Mouse (Mus musculus) midbrain, postnatal 0 days (tissue): ENCODE results near the gene Kif7. TPM values are rescaled to one million over a fixed set of nuclear protein-coding genes. Genes with fewer than 3 reads are reported as not detected.

ENCODE experiments used
- ATAC-seq: fragments of 200-750 bp; cut with Nextera tagmentation; 2 replicates; pipeline ENCODE4 v1.8.0; 2017; ENCODE audit warnings: moderate number of reproducible peaks, mild to moderate bottlenecking, moderate TSS enrichment, moderate library complexity; ENCODE audit not compliant: low FRiP score
- DNase-seq: peaks from one replicate; pipeline ENCODE4 v3.0.0-alpha.2; 2015; ENCODE audit warnings: low spot score
- H3K27ac ChIP-seq: fragments of 300-500 bp; sonication (generic); 2 replicates; pipeline ENCODE4 v1.5.1; 2014; ENCODE audit warnings: low read depth, mild to moderate bottlenecking, low read length, mixed read lengths
- H3K27me3 ChIP-seq: fragments of 300-500 bp; sonication (generic); 2 replicates; pipeline ENCODE4 v1.6.1; 2014; ENCODE audit warnings: low read length, control low read depth, mixed read lengths; ENCODE audit not compliant: insufficient read depth
- H3K36me3 ChIP-seq: fragments of 300-500 bp; sonication (generic); 2 replicates; pipeline ENCODE4 v1.6.1; 2014; ENCODE audit warnings: low read length, control low read depth, mixed read lengths; ENCODE audit not compliant: insufficient read depth
- H3K4me1 ChIP-seq: fragments of 300-500 bp; sonication (generic); 2 replicates; pipeline ENCODE4 v1.6.1; 2014; ENCODE audit warnings: mild to moderate bottlenecking, control low read depth, antibody characterized with exemption, low read length, mixed read lengths; ENCODE audit not compliant: insufficient read depth
- H3K4me2 ChIP-seq: fragments of 300-500 bp; sonication (generic); 2 replicates; pipeline ENCODE4 v1.6.1; 2014; ENCODE audit warnings: low read depth, mild to moderate bottlenecking, low read length, mixed read lengths; ENCODE audit not compliant: poor library complexity, severe bottlenecking
- H3K4me3 ChIP-seq: fragments of 300-500 bp; sonication (generic); 2 replicates; pipeline ENCODE4 v1.5.1; 2014; ENCODE audit warnings: low read depth, mild to moderate bottlenecking, low read length, moderate library complexity
- H3K9ac ChIP-seq: fragments of 300-500 bp; sonication (generic); replicated peaks from 2 replicates; pipeline ENCODE4 v1.6.1; 2014; ENCODE audit warnings: mild to moderate bottlenecking, low read length, moderate library complexity, mixed read lengths; ENCODE audit not compliant: poor library complexity, severe bottlenecking
- H3K9me3 ChIP-seq: fragments of 300-500 bp; sonication (generic); 2 replicates; pipeline ENCODE4 v1.6.1; 2016; ENCODE audit warnings: low read length, control low read depth
- CTCF ChIP-seq: IDR thresholded peaks from 2 replicates; pipeline ENCODE4 v1.5.1; 2016; ENCODE audit warnings: antibody characterized with exemption, mild to moderate bottlenecking
- WGBS: fragments of 180-500 bp; shearing (Covaris S2); extraction: QIAGEN DNeasy Blood & Tissue Kit; methylation state at CpG from one replicate; pipeline ENCODE4 v1.1.7; 2014; 5-methylcytosine and 5-hydroxymethylcytosine counted together
- polyA plus RNA-seq: library from polyadenylated mRNA; unstranded; fragments of >200 nt; fragmentation: Nextera tagmentation; extraction: Ambion mirVana; gene quantifications from 2 replicates; pipeline ENCODE4 v1.2.1, GENCODE M21; 2015
- total RNA-seq: library from RNA; depleted of rRNA; stranded (reverse); fragments of >200 nt; gene quantifications from 2 replicates; pipeline ENCODE4 v1.2.3, GENCODE M21; 2014; rRNA removed

Gene Kif7
- total and polyA plus RNA-seq, 2 experiments from 2014 or later = 1.5 to 5.6 TPM

GRCm38 (mm10) chr7:79654586-79654985 lies 60.9 kb downstream of the Kif7 start:
- Histone ChIP-seq H3K4me1 (no peaks in the 10 kb centered on the region), H3K9me3 (no peaks in the 10 kb centered on the region), H3K27ac (no peak overlapping the region), H3K9ac (no peak overlapping the region), H3K4me2 (no peak overlapping the region), H3K27me3 (no peaks in the 10 kb centered on the region), H3K4me3 (no peak overlapping the region), H3K36me3 (no peaks in the 10 kb centered on the region)
- ATAC-seq = no peak
- 17% methylated on average over 1 of the region's 1 CpGs for WGBS
- DNase-seq = no peak
- TF ChIP-seq CTCF = no peak

- 78% methylated on average over 1 of the region's 1 CpGs for WGBS
- H3K4me3 ChIP-seq = no peak overlapping the region
- H3K27ac ChIP-seq = no peak overlapping the region
- H3K4me2 ChIP-seq = no peak overlapping the region
- TF ChIP-seq CTCF = no peak
- H3K4me1 ChIP-seq = no peaks in the 10 kb centered on the region
- H3K9me3 ChIP-seq = no peaks in the 10 kb centered on the region
- no peaks in the 10 kb centered on the region for H3K27me3 ChIP-seq
- H3K9ac ChIP-seq = no peak overlapping the region
- ATAC-seq = no peak
- no peaks in the 10 kb centered on the region for H3K36me3 ChIP-seq
- no peak for DNase-seq
These were observed 61.3 kb downstream of the Kif7 start for GRCm38 (mm10) chr7:79654185-79654584.

- Histone ChIP-seq H3K9ac (no peak overlapping the region), H3K4me3 (no peak overlapping the region), H3K36me3 (no peaks in the 10 kb centered on the region), H3K4me2 (no peak overlapping the region), H3K4me1 (no peaks in the 10 kb centered on the region), H3K27ac (no peak overlapping the region), H3K27me3 (no peaks in the 10 kb centered on the region), H3K9me3 (no peaks in the 10 kb centered on the region)
- WGBS = 7% methylated on average over 3 of the region's 3 CpGs
- TF ChIP-seq CTCF = peak; percentile 85
- ATAC-seq = no peak
- peak; percentile 67 for DNase-seq
These were observed 66.5 kb downstream of the Kif7 start for GRCm38 (mm10) chr7:79649005-79649404.

Other genes starting within 250 kb of the Kif7 start
- gene Polg, start 249.4 kb downstream of the Kif7 start, total RNA-seq = 46.5 and 49.4 TPM in 2 replicates
- gene Polg, start 249.4 kb downstream of the Kif7 start, polyA plus RNA-seq = 16.9 and 18.6 TPM in 2 replicates
- gene Rhcg, start 98.1 kb downstream of the Kif7 start, total RNA-seq = 2.2 and 2.6 TPM in 2 replicates
- gene Rhcg, start 98.1 kb downstream of the Kif7 start, polyA plus RNA-seq = 4.3 and 4.8 TPM in 2 replicates
- gene Ticrr, start 55.5 kb downstream of the Kif7 start, total RNA-seq = 1.2 and 3.4 TPM in 2 replicates
- gene Ticrr, start 55.5 kb downstream of the Kif7 start, polyA plus RNA-seq = 0.85 and 1.0 TPM in 2 replicates
- gene Plin1, start 17.2 kb upstream of the Kif7 start, total RNA-seq = 0.14 and 0.44 TPM in 2 replicates
- gene Plin1, start 17.2 kb upstream of the Kif7 start, polyA plus RNA-seq = 0.23 and 0.33 TPM in 2 replicates
- gene Pex11a, start 27.4 kb upstream of the Kif7 start, total RNA-seq = 3.4 and 3.6 TPM in 2 replicates
- gene Pex11a, start 27.4 kb upstream of the Kif7 start, polyA plus RNA-seq = 11.9 and 12.3 TPM in 2 replicates
- 0.19 and 0.27 TPM in 2 replicates for gene Wdr93, start 27.4 kb upstream of the Kif7 start, total RNA-seq
- gene Wdr93, start 27.4 kb upstream of the Kif7 start, polyA plus RNA-seq = 0.32 TPM in 1 of 2 replicates, not detected in the other
- gene Mesp1, start 78.1 kb upstream of the Kif7 start, total RNA-seq = 0.27 TPM in 1 of 2 replicates, not detected in the other
- gene Mesp1, start 78.1 kb upstream of the Kif7 start, polyA plus RNA-seq = 0.69 and 0.86 TPM in 2 replicates
- gene Mesp2, start 95.0 kb upstream of the Kif7 start, total RNA-seq = 0.52 and 0.88 TPM in 2 replicates
- 1.4 and 1.5 TPM in 2 replicates for gene Mesp2, start 95.0 kb upstream of the Kif7 start, polyA plus RNA-seq
- 6.4 and 11.2 TPM in 2 replicates for gene Anpep, start 145.3 kb upstream of the Kif7 start, total RNA-seq
- 5.1 TPM in 2 replicates for gene Anpep, start 145.3 kb upstream of the Kif7 start, polyA plus RNA-seq
- 38.8 and 41.4 TPM in 2 replicates for gene Ap3s2, start 204.9 kb upstream of the Kif7 start, total RNA-seq
- 38.6 and 40.9 TPM in 2 replicates for gene Ap3s2, start 204.9 kb upstream of the Kif7 start, polyA plus RNA-seq
- 27.0 and 38.4 TPM in 2 replicates for gene Arpin, start 219.6 kb upstream of the Kif7 start, total RNA-seq
- 14.9 and 16.1 TPM in 2 replicates for gene Arpin, start 219.6 kb upstream of the Kif7 start, polyA plus RNA-seq